Mouse (Mus musculus) C2C12 (cell line): ENCODE data around the gene Tmbim1.

Experiments used
- CTCF ChIP-seq: IDR thresholded peaks from one replicate; pipeline ENCODE4 v1.5.1; 2011; ENCODE audit not compliant: control insufficient read depth, insufficient read depth, insufficient read length
- MAX ChIP-seq: IDR thresholded peaks from one replicate; pipeline ENCODE4 v1.6.1; 2011; ENCODE audit warnings: mild to moderate bottlenecking, control low read depth
- MYOG ChIP-seq: IDR thresholded peaks from one replicate; pipeline ENCODE4 v1.6.1; 2011; ENCODE audit not compliant: control insufficient read depth, insufficient read length; ENCODE audit errors: extremely low read depth

DNA sequence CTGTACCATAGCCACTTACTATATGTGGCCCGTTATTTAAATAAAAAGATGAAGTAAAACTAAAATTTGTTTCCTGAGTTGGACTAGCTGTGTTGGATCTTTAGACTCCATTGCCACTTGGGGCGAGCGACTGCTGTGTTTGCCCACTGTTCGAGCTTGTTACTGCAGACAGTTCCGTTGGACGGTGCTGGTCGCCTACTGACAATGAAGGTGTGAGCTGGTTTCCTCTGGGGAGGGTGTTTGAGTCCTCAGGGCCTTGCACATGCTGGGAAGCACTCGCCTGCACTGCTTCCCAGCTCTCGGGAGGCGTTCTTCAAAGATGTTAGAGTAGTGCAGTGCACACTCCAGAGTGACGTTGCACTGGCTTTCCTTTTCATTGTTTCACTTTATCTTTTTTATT, 65.8 kb downstream of the Tmbim1 start:
- no peak for TF ChIP-seq CTCF
- no peak for TF ChIP-seq MYOG
- no peak for TF ChIP-seq MAX
